Mouse (Mus musculus): ENCODE results near the gene Mcat.
A peak's percentile ranks its signal among the peaks of the same experiment; 100 is the strongest.

The Mcat gene

DNA sequence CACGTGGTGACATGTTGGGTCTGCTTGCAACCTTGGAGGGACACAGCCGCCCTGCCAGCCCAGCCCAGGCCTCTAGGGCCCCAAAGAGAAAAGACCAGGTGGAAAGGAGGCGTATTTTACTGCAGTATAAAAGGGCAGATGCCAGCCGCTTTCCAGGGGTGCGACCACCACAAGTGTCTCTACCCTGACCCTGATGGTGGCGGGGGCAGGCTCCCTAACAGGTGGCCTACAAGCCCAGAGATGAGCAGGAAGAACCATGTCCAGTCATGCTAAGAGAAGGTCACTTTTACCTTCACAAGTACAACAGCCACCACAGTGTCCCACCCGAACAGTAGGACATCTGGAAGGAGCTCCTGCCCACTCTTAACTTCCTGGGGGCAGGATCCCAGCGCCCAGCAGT, 12.0 kb upstream of the Mcat start:
- DNase-seq (ENCODE audit: low spot score in 2 of 2) = no peak

- peak; percentile 54 to 55 for DNase-seq (ENCODE audit: low spot score in 2 of 2)
These were observed 11.3 kb upstream of the Mcat start for GRCm38 (mm10) chr15:83574731-83575351.

- no peak for DNase-seq (ENCODE audit: low spot score in 2 of 2)
These were observed 10.0 kb upstream of the Mcat start for GRCm38 (mm10) chr15:83573606-83574005.

DNA sequence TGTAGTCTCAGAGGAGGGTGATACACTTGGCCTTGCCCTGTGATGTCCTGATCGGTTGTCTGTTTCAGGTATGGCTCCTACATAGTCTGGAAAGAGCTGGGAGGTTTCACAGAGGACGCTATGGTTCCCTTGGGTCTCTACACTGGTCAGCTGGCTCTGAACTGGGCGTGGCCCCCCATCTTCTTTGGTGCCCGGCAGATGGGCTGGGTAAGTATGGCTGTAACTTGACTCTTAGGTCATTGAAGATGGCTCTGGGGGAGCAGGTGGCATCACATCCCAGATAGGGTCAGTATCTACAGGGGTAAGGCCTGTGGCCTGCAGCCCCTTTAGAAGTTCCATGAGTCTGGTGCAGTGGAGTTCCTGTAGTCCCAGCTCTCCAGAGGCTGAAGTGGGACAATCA, 8.5 kb upstream of the Mcat start:
- DNase-seq (ENCODE audit: low spot score in 2 of 2) = no peak

GRCm38 (mm10) chr15:83571636-83572035, 8.0 kb upstream of the Mcat start:
- DNase-seq (ENCODE audit: low spot score in 2 of 2) = peak in 1 of 2 experiments; percentile 60

DNA sequence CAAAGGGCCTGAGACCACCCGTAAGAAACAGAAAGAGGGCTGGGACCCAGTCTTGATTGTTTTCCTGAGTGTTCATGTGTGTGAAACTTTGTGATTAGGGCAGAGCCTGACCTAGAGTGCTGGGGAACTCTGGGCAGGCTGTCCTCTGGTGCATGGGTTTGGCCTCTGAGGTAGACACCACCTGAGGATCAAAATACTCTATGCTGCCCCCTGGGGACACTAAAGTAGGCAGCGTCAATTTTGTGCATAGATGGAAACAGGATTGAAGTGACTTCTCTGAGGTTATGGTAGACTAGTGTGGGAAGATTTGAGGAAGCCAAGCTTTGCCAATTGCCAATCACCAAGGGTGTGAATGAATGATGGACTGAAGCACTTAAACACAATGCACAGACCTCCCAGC, 7.1 kb upstream of the Mcat start:
- DNase-seq (ENCODE audit: low spot score in 2 of 2) = no peak

DNA sequence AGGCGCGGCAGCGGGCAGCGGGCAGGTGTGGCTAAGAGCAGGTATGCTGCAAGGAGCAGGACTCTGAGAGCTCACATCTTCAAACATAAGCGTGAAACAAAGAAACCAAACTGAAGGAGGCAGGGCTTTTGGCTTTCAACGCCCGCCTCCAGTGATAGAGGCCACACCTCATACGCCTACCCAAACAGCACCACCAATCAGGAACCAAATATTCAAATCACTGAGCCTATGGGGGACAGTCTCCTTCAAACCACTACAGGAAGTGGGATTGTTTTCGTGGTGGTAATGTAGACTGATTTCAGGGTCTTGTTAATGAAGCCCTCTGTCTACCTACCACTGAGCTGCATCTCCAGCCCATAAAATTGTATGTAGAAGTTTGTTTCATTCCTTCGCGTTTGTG, 6.1 kb upstream of the Mcat start:
- DNase-seq (ENCODE audit: low spot score in 2 of 2) = no peak

DNA sequence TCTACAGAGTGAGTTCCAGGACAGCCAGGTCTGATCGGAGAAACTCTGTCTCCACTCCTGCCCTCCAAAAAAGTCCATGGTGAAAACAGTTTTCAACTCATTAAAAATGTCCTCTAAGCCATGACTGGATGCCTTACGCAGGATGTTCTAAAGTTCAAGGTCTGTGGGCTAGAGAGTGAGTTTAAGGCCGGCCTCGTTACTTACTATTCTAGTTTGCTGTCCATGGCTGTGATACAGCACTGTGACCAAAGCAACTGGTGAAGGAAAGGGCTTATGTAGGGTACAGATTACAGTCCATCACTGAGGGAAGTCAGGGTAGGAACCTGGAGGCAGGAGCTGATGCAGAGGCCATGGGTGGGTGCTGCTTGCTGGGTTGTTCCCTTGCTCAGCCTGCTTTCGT, 5.0 kb upstream of the Mcat start:
- no peak for DNase-seq (ENCODE audit: low spot score in 2 of 2)

DNA sequence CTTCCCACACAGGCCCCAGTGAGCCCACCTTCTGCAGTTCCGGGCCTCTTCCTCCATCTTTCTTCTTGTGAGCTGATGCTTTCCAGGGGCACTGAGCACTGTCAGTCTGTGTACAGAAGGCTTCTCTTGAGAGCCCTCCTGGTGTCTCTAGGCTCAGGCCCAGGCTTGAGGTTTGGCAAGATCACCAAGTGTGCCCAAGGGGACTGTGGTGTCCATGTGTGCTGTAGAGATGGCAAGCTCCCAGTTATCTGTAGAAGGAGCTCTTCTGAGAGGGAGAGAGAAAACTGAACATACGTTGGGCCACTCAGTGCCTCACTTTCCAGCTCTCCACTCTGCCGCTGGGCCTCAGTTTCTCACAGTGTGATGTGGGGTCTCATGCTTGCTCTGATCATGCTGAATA, 4.1 kb upstream of the Mcat start:
- DNase-seq (ENCODE audit: low spot score in 2 of 2) = no peak

DNA sequence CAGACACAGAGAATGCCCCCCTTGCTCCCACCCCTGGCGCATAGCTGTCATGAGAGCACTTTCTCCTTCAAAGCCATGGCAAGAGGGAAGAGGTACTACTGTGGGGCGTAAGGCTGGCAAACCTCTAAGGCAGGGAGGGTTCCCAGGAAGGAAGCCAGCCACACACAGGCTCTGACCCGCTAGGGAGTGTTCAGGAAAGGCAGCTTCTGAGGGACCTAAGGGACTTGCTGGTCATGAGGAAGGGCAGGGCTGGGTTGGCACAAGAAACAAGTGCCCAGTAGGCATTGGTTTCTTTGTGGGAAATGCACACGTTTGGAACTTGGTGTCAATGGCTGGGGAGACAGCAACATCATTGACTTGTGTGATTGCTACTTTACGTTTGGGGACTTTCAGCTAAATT, 2.4 kb upstream of the Mcat start:
- DNase-seq (ENCODE audit: low spot score in 2 of 2) = no peak

DNA sequence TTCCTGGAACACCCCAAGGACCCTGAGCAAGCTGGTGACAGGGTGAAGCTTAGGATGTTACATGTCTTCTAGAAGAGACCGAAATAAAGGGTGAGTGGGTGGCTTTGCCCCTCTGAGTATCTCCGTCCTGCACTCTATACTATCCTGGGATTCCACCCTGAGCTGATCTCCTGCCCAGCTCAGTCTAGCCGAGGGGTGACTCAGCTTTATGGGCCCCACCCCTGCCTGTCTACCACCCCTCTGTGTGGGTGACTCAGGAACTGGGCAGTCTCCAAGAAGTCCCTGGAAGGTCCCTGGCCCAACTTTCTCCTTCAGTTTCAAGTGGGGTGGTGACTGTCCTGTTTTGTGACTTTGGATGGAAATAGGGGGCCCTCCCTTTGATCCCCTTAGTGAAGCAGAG, 1.8 kb upstream of the Mcat start:
- peak; percentile 52 to 70 for DNase-seq (ENCODE audit: low spot score in 2 of 2)

DNA sequence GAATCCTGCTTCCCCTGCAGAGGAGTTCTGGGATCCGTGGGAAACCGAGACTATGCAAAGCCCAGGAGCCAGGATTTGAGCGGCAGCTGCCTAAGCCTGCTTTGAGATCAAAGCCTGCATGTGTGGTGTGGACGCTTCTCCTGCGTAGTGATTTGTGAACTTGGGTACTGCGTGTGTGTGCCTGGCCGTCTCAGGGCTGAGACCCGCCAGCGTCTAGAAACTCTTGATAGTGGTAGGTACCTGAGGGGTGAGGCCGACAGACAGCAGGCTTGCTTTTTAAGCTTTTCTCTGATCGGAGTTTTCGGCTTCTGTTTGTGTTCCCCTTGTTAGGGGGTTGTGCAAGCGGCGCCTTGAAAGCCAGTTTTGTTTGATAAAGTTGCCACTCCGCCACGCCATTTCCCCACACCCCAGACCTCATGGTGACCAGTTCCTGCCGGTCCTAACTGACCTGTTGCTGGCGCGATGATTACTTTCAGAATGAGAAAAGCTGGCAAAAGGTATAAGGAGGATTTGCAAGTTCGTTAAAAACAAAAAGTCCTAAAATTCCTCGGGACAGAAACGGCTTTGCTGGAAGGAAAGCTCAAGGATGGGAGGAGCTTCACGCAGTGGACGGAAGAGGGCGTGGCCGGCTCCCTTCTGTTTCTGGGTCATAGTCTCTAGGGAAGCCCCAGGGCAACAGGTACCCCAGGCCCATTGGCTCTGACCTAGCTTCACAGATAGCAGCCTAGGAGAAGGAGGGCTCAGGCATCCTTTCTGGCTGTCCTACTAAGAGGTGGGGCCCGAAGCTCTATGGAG, 467 bp upstream of the Mcat start:
- peak; percentile 49 to 61 for DNase-seq (ENCODE audit: low spot score in 2 of 2)

GRCm38 (mm10) chr15:83562626-83563270, 839 bp downstream of the Mcat start:
- peak; percentile 84 to 92 for DNase-seq (ENCODE audit: low spot score in 2 of 2)

DNA sequence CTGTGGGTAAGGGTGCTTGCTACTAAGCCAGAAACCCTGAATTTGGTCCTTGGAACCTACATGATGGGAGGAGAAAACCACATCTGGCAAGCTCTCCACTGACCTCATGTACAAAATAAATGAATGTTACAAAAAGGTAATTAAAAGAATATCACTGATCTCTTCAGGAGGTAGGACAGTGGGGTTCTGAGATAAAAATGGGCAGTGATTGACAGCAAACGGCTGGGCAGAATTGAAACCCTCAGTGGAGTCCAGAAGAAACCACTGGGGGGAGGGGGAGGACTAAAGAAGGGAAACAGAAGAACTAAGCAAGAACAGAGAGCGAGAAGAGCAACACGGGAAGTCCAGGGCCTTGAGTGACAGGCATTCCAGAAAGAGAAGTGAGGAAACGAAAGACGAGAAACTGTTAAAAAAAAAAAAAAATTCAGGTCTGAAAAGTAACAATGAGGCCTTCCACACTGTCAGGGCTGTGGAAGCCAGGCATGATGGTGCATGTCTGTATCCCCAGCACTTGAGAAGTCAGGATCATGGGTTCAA, 2.6 kb downstream of the Mcat start:
- no peak for DNase-seq (ENCODE audit: low spot score in 2 of 2)

GRCm38 (mm10) chr15:83555161-83555974, 8.2 kb downstream of the Mcat start:
- peak; percentile 75 to 81 for DNase-seq (ENCODE audit: low spot score in 2 of 2)

DNA sequence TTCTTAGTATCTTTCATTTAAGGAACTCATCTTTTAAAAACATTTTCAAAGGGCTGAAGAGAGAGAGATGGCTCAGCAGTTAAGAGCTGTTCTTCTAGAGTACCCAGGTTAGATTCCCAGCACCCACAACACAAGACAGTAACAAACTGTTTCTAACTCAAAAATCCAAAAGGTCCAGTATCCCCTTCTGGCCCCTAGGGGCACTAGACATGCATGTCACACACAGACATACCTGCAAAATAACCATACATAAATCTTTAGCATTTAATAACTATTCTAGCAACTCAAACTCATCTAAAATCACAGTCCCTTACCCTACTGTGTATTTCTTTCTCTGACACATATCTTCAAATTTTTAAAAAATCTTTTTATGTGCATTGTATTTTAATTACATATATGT, 9.8 kb downstream of the Mcat start:
- no peak for DNase-seq (ENCODE audit: low spot score in 2 of 2)

DNA sequence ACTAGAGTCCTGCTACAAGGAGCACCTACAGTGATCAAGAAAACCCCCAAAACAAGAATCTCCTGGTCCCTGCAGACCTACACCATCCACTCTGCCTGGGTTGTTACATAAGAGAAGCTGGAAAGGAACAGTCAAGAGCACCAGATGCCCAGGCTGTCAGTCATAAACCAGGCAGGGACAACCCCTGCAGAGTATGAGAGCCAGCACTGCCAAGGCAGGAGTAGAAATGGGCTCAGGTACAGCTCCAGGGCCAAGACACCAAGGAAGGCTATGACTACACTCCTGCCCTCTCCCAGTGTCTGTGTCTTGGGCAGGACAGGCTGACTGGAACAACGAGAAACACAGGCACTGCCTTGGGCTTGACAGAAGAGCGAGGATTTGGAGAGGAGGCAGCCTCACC, 13.4 kb downstream of the Mcat start:
- no peak for DNase-seq (ENCODE audit: low spot score in 2 of 2)

- DNase-seq (ENCODE audit: low spot score in 2 of 2) = no peak
These were observed 16.4 kb downstream of the Mcat start for GRCm38 (mm10) chr15:83547144-83547543.

- no peak for DNase-seq (ENCODE audit: low spot score in 2 of 2)
These were observed 17.6 kb downstream of the Mcat start for GRCm38 (mm10) chr15:83546029-83546428.

GRCm38 (mm10) chr15:83541647-83542287, 21.8 kb downstream of the Mcat start:
- no peak for DNase-seq (ENCODE audit: low spot score in 2 of 2)

DNA sequence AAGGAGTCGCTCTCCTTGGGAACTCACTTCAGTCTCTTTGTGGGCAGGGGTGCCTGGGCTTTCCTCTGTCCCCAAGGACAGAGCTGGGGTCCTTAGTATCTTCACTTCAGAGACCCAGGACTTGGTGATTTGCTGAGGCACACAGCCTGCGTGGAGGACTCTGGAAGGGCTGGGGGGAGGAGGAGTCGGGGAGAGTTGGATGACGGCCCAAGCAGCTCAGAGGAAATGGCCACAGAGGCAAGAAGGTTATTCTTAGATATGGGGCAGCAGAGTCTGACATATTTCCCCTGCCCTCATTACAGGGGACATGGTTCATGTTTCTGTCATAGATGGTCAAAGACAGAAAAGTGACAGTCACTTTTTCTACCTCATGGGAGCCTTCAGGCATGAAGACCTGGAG, 23.7 kb downstream of the Mcat start:
- DNase-seq (ENCODE audit: low spot score in 2 of 2) = no peak
